Comparison of ENCODE assay signal across 10 mouse cellular contexts in the genomic region with DNA sequence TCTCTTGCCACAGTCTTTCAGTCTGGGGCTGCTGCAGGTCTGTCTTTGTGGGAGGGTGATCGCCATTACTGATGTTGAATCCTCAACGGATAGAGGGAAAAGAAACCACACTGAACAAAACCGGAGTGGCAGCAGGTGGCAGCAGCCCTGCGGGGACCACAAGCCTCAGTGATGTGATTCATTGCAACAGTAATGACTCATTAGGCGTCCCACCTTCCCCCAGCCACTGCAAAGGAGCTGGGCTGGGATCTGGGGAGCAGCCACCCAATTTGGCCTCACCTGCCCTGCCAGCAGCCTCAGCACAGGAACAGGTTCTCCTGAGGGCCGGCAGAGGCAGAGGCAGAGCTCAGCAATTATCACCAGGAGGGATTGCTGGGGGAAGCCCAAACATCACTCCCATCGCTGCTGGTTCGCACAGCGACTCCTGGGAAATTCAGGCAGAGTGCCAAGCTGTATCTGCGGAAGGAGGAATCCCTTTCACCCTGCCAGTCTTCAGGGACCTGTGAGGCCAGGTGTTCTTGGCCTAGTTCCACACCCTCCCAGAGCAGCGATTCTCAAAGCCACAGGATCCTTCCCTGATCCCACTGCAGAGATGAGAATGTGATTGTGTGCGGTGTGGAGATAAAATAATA. TPM values are rescaled to one million over a fixed set of nuclear protein-coding genes. Genes with fewer than 3 reads are reported as not detected.
DNase-seq lines count a peak whose midpoint lies in the region; ATAC-seq and TF ChIP-seq lines count a peak whose summit lies in the region.
"Had no signal": no experiment of that assay in that cellular context is flagged by ENCODE, and none has a peak within 500 bp of the region (broad histone marks: within the 10 kb centered on the region; RNA-seq: fewer than 3 reads in every experiment).

No protein-coding gene starts in this region.

- peak overlapping the region; percentile 32 for H3K27ac ChIP-seq in forebrain, embryonic 13.5 days
- H3K27ac ChIP-seq in forebrain, embryonic 11.5 days (ENCODE audit: low read depth, low read length): no peak overlapping the region
- H3K27ac ChIP-seq in forebrain, postnatal 0 days (ENCODE audit: low read depth, low read length): peak overlapping the region; percentile 54; the same call in 1 of the 2 replicates
- H3K27ac ChIP-seq: embryonic facial prominence, embryonic 12.5 days; liver, embryonic 15.5 days had no signal

- H3K9me3 ChIP-seq in forebrain, embryonic 13.5 days (replicated peaks): no peaks in the 10 kb centered on the region
- no peaks in the 10 kb centered on the region for H3K9me3 ChIP-seq in forebrain, embryonic 11.5 days (ENCODE audit: control insufficient read depth, low read length)
- no peaks in the 10 kb centered on the region for H3K9me3 ChIP-seq in forebrain, postnatal 0 days (ENCODE audit: low read length)
- H3K9me3 ChIP-seq: embryonic facial prominence, embryonic 12.5 days; liver, embryonic 15.5 days had no signal

- H3K36me3 ChIP-seq in forebrain, embryonic 13.5 days (ENCODE audit: poor library complexity, severe bottlenecking): peaks cover 23% of the 10 kb centered on the region
- H3K36me3 ChIP-seq in forebrain, embryonic 11.5 days (ENCODE audit: control insufficient read depth, insufficient read depth, low read length): no peaks in the 10 kb centered on the region
- peaks cover 15% of the 10 kb centered on the region for H3K36me3 ChIP-seq in forebrain, postnatal 0 days (ENCODE audit: insufficient read depth)
- H3K36me3 ChIP-seq: embryonic facial prominence, embryonic 12.5 days; liver, embryonic 15.5 days had no signal

- DNase-seq in forebrain, embryonic 11.5 days (ENCODE audit: low spot score): no peak
- peak; percentile 86 for DNase-seq in 3134 (ENCODE audit: extremely low read depth, insufficient read length, low spot score)
- peak; percentile 54 for DNase-seq in forebrain, postnatal 0 days
- DNase-seq in left cerebral cortex, postnatal 36 days (ENCODE audit: low spot score in 2 of 2): peak; percentile 58 to 63
- DNase-seq in right cerebral cortex, postnatal 25 days: peak; percentile 70
- DNase-seq in cerebellum, adult 9-10 months: no peak

- intact Hi-C loops in left cerebral cortex, postnatal 36 days (cut with DNase I): no loop called here

- no peak overlapping the region for H3K4me3 ChIP-seq in forebrain, embryonic 13.5 days
- no peak overlapping the region for H3K4me3 ChIP-seq in forebrain, embryonic 11.5 days (ENCODE audit: low read depth, low read length)
- H3K4me3 ChIP-seq in forebrain, postnatal 0 days (ENCODE audit: low read depth, low read length): no peak overlapping the region
- H3K4me3 ChIP-seq: embryonic facial prominence, embryonic 12.5 days; liver, embryonic 15.5 days had no signal

- ATAC-seq in forebrain, embryonic 13.5 days: peak; percentile 21; the same call in 1 of the 2 replicates
- no peak for ATAC-seq in forebrain, embryonic 11.5 days (replicated peaks; ENCODE audit: low FRiP score)
- peak; percentile 34; the same call in 1 of the 2 replicates for ATAC-seq in forebrain, postnatal 0 days
- no peak for ATAC-seq in megakaryocyte progenitor cell, adult 5-6 weeks (replicated peaks; ENCODE audit: poor library complexity)

- no peaks in the 10 kb centered on the region for H3K27me3 ChIP-seq in forebrain, embryonic 13.5 days
- H3K27me3 ChIP-seq in forebrain, embryonic 11.5 days (ENCODE audit: control insufficient read depth, insufficient read depth, low read length): no peaks in the 10 kb centered on the region
- H3K27me3 ChIP-seq in forebrain, postnatal 0 days (ENCODE audit: insufficient read depth, low read length): no peaks in the 10 kb centered on the region
- H3K27me3 ChIP-seq: embryonic facial prominence, embryonic 12.5 days; liver, embryonic 15.5 days had no signal

- peak overlapping the region; percentile 34; the same call in 1 of the 2 replicates for H3K9ac ChIP-seq in forebrain, embryonic 13.5 days
- H3K9ac ChIP-seq in forebrain, embryonic 11.5 days (ENCODE audit: low read length): no peak overlapping the region
- H3K9ac ChIP-seq in forebrain, postnatal 0 days: no peak overlapping the region
- H3K9ac ChIP-seq: embryonic facial prominence, embryonic 12.5 days; liver, embryonic 15.5 days had no signal

- peak overlapping the region; percentile 40 for H3K4me2 ChIP-seq in forebrain, embryonic 13.5 days
- no peak overlapping the region for H3K4me2 ChIP-seq in forebrain, embryonic 11.5 days (ENCODE audit: low read depth, low read length, severe bottlenecking)
- no peak overlapping the region for H3K4me2 ChIP-seq in forebrain, postnatal 0 days (ENCODE audit: low read depth)
- H3K4me2 ChIP-seq: embryonic facial prominence, embryonic 12.5 days; liver, embryonic 15.5 days had no signal

- H3K4me1 ChIP-seq in forebrain, embryonic 13.5 days: peaks cover 19% of the 10 kb centered on the region
- no peaks in the 10 kb centered on the region for H3K4me1 ChIP-seq in forebrain, embryonic 11.5 days (replicated peaks; ENCODE audit: control insufficient read depth, insufficient read depth, low read length)
- H3K4me1 ChIP-seq in forebrain, postnatal 0 days (ENCODE audit: insufficient read depth): 0 out of 2 replicates have a peak, but pooled peaks cover 4% of the 10 kb centered on the region
- H3K4me1 ChIP-seq: liver, embryonic 15.5 days had no signal

- TF ChIP-seq CTCF in forebrain, postnatal 0 days (IDR thresholded peaks at IDR 0.05; ENCODE audit: low read depth): peak; percentile 36; the same call in 1 of the 2 replicates

- WGBS in forebrain, embryonic 13.5 days: 17% methylated on average over 12 of the region's 12 CpGs
- 30% methylated on average over 12 of the region's 12 CpGs for WGBS in forebrain, embryonic 11.5 days
- 11% methylated on average over 12 of the region's 12 CpGs for WGBS in forebrain, postnatal 0 days

RNA-seq across cellular contexts. Expression of a gene that starts 25.8 kb away (rescaled TPM):
- 9.7 and 10.5 TPM in 2 replicates for polyA plus RNA-seq in forebrain, embryonic 13.5 days (2015; fragmentation: Nextera tagmentation; extraction: Ambion mirVana)
- polyA plus RNA-seq in forebrain, embryonic 11.5 days (2014; fragmentation: Nextera tagmentation; extraction: Ambion mirVana): 8.6 and 9.2 TPM in 2 replicates
- 39.2 and 47.1 TPM in 2 replicates for total RNA-seq in forebrain, postnatal 0 days (2014; rRNA removed)
- polyA plus RNA-seq in forebrain, postnatal 0 days (2015; fragmentation: Nextera tagmentation; extraction: Ambion mirVana): 13.7 and 18.9 TPM in 2 replicates
- total RNA-seq in left cerebral cortex, postnatal 36 days (2021): 10 to 100 TPM; 80.2 to 81.6 TPM
- total RNA-seq in megakaryocyte progenitor cell, adult 5-6 weeks (2015): 4.1 and 4.5 TPM in 2 replicates
- 3.7 and 6.9 TPM in 2 replicates for total RNA-seq in megakaryocyte progenitor cell, adult 5-6 weeks (2017)

RNA-seq across cellular contexts. Expression of a gene that starts 26.8 kb away (rescaled TPM):
- polyA plus RNA-seq in forebrain, embryonic 13.5 days (2015; fragmentation: Nextera tagmentation; extraction: Ambion mirVana): 33.3 and 39.1 TPM in 2 replicates
- polyA plus RNA-seq in forebrain, embryonic 11.5 days (2014; fragmentation: Nextera tagmentation; extraction: Ambion mirVana): 54.0 and 57.4 TPM in 2 replicates
- 32.7 and 33.2 TPM in 2 replicates for total RNA-seq in forebrain, postnatal 0 days (2014; rRNA removed)
- 23.8 and 25.5 TPM in 2 replicates for polyA plus RNA-seq in forebrain, postnatal 0 days (2015; fragmentation: Nextera tagmentation; extraction: Ambion mirVana)
- total RNA-seq in left cerebral cortex, postnatal 36 days (2021): 10 to 100 TPM; 25.7 to 31.4 TPM
- total RNA-seq in megakaryocyte progenitor cell, adult 5-6 weeks (2015): 43.2 and 50.0 TPM in 2 replicates
- total RNA-seq in megakaryocyte progenitor cell, adult 5-6 weeks (2017): 67.8 and 96.1 TPM in 2 replicates

RNA-seq across cellular contexts. Expression of a gene that starts 40.4 kb away (rescaled TPM):
- polyA plus RNA-seq in forebrain, embryonic 13.5 days (2015; fragmentation: Nextera tagmentation; extraction: Ambion mirVana): 6.8 and 8.1 TPM in 2 replicates
- 5.8 and 6.0 TPM in 2 replicates for polyA plus RNA-seq in forebrain, embryonic 11.5 days (2014; fragmentation: Nextera tagmentation; extraction: Ambion mirVana)
- 14.2 and 15.9 TPM in 2 replicates for total RNA-seq in forebrain, postnatal 0 days (2014; rRNA removed)
- polyA plus RNA-seq in forebrain, postnatal 0 days (2015; fragmentation: Nextera tagmentation; extraction: Ambion mirVana): 6.8 and 8.1 TPM in 2 replicates
- 10 to 100 TPM; 31.5 to 31.7 TPM for total RNA-seq in left cerebral cortex, postnatal 36 days (2021)
- total RNA-seq in megakaryocyte progenitor cell, adult 5-6 weeks (2015): 13.1 and 15.0 TPM in 2 replicates
- total RNA-seq in megakaryocyte progenitor cell, adult 5-6 weeks (2017): 2.7 and 3.2 TPM in 2 replicates

RNA-seq across cellular contexts. Expression of a gene that starts 54.5 kb away (rescaled TPM):
- polyA plus RNA-seq in forebrain, embryonic 13.5 days (2015; fragmentation: Nextera tagmentation; extraction: Ambion mirVana): 18.3 and 20.0 TPM in 2 replicates
- polyA plus RNA-seq in forebrain, embryonic 11.5 days (2014; fragmentation: Nextera tagmentation; extraction: Ambion mirVana): 19.8 TPM in 2 replicates
- 21.8 and 25.8 TPM in 2 replicates for total RNA-seq in forebrain, postnatal 0 days (2014; rRNA removed)
- 7.8 and 9.6 TPM in 2 replicates for polyA plus RNA-seq in forebrain, postnatal 0 days (2015; fragmentation: Nextera tagmentation; extraction: Ambion mirVana)
- total RNA-seq in left cerebral cortex, postnatal 36 days (2021): 10 to 100 TPM; 27.2 to 31.2 TPM
- total RNA-seq in megakaryocyte progenitor cell, adult 5-6 weeks (2015): 15.3 and 23.1 TPM in 2 replicates
- total RNA-seq in megakaryocyte progenitor cell, adult 5-6 weeks (2017): 29.5 and 32.7 TPM in 2 replicates

RNA-seq across cellular contexts. Expression of a gene that starts 54.6 kb away (rescaled TPM):
- polyA plus RNA-seq in forebrain, embryonic 13.5 days (2015; fragmentation: Nextera tagmentation; extraction: Ambion mirVana): 30.5 and 35.7 TPM in 2 replicates
- polyA plus RNA-seq in forebrain, embryonic 11.5 days (2014; fragmentation: Nextera tagmentation; extraction: Ambion mirVana): 25.3 and 26.3 TPM in 2 replicates
- 40.2 and 46.5 TPM in 2 replicates for total RNA-seq in forebrain, postnatal 0 days (2014; rRNA removed)
- 40.1 and 45.8 TPM in 2 replicates for polyA plus RNA-seq in forebrain, postnatal 0 days (2015; fragmentation: Nextera tagmentation; extraction: Ambion mirVana)
- total RNA-seq in left cerebral cortex, postnatal 36 days (2021): 10 to 100 TPM; 86.2 to 88.2 TPM
- total RNA-seq in megakaryocyte progenitor cell, adult 5-6 weeks (2015): 5.8 and 6.3 TPM in 2 replicates
- 4.4 and 6.1 TPM in 2 replicates for total RNA-seq in megakaryocyte progenitor cell, adult 5-6 weeks (2017)

Comparison
In these comparisons a context has a peak if more than half of its experiments do, and no peak if none do; other contexts are left out.
1. ATAC-seq: peak in forebrain, embryonic 13.5 days (single experiment) and forebrain, postnatal 0 days (single experiment); none in forebrain, embryonic 11.5 days (single experiment) and megakaryocyte progenitor cell, adult 5-6 weeks (single experiment).
2. DNase-seq: peak in 3134 (single experiment), forebrain, postnatal 0 days (single experiment), left cerebral cortex, postnatal 36 days (2 of 2) and right cerebral cortex, postnatal 25 days (single experiment); none in forebrain, embryonic 11.5 days (single experiment) and cerebellum, adult 9-10 months (single experiment).